Mouse (Mus musculus): ENCODE results near the gene Gm17190. TPM values are rescaled to one million over a fixed set of nuclear protein-coding genes. Genes with fewer than 3 reads are reported as not detected.
"Not testable (repeated sequence)": the region's sequence is repeated elsewhere in the genome, so short reads cannot be mapped to it uniquely, and the experiment has no call there.

The Gm17190 gene
- polyA plus RNA-seq (2021): 0.06 TPM

- DNase-seq (ENCODE audit: low read depth, low spot score); CTCF ChIA-PET; ATAC-seq; POLR2A ChIA-PET; in situ Hi-C loops (cut with MboI; ENCODE audit: low pct_unique_long_range_greater_than_20kb): not testable (repeated sequence)
- H3K27me3 ChIP-seq: peaks cover 15% of the 10 kb centered on the region
Observed at GRCm38 (mm10) chr13:96081754-96082153, at the start of gene Gm17190. Gene Gm17190, plus strand, starts transcription at chr13:96082054.

- H3K27me3 ChIP-seq: no peaks in the 10 kb centered on the region
- ChIA-PET POLR2A (no interaction called here), CTCF (no interaction called here)
- in situ Hi-C loops (cut with MboI; ENCODE audit: low pct_unique_long_range_greater_than_20kb): loop anchor here (25.0 kb wide), 1 partner anchor 548 kb away; no protein-coding TSS in a partner anchor
- ATAC-seq (no peak), DNase-seq (ENCODE audit: low read depth, low spot score) (no peak)
- no peak for TF ChIP-seq CTCF (IDR thresholded peaks at IDR 0.05)
Observed at GRCm38 (mm10) chr13:96039536-96039935, 42.3 kb upstream of the Gm17190 start.

- H3K27me3 ChIP-seq: no peaks in the 10 kb centered on the region
- in situ Hi-C loops (cut with MboI; ENCODE audit: low pct_unique_long_range_greater_than_20kb): loop anchor here (25.0 kb wide), 1 partner anchor 547 kb away; no protein-coding TSS in a partner anchor
- DNase-seq (ENCODE audit: low read depth, low spot score) (no peak), ATAC-seq (no peak)
- POLR2A ChIA-PET: no interaction called here
- CTCF ChIA-PET: no interaction called here
- TF ChIP-seq CTCF (IDR thresholded peaks at IDR 0.05): no peak
Observed at GRCm38 (mm10) chr13:96040275-96041042, 41.4 kb upstream of the Gm17190 start.

GRCm38 (mm10) chr13:96045396-96045795 is 36.5 kb upstream of the Gm17190 start:
- in situ Hi-C loops (cut with MboI; ENCODE audit: low pct_unique_long_range_greater_than_20kb): loop anchor here (25.0 kb wide), 1 partner anchor 542 kb away; no protein-coding TSS in a partner anchor
- DNase-seq (ENCODE audit: low read depth, low spot score): no peak
- TF ChIP-seq CTCF (IDR thresholded peaks at IDR 0.05): no peak
- ChIA-PET POLR2A (no interaction called here), CTCF (interaction anchor here (1.1 kb wide), 1 partner anchor 12 kb away, joined by 3 read pairs; no protein-coding TSS in a partner anchor)
- peaks cover 5% of the 10 kb centered on the region for H3K27me3 ChIP-seq
- no peak for ATAC-seq

GRCm38 (mm10) chr13:96052755-96053154 is 29.1 kb upstream of the Gm17190 start:
- no peak for ATAC-seq
- POLR2A ChIA-PET: no interaction called here

GRCm38 (mm10) chr13:96073555-96073954 is 8.3 kb upstream of the Gm17190 start:
- no peak for TF ChIP-seq CTCF (IDR thresholded peaks at IDR 0.05)
- no peak for DNase-seq (ENCODE audit: low read depth, low spot score)
- in situ Hi-C loops (cut with MboI; ENCODE audit: low pct_unique_long_range_greater_than_20kb): no loop called here
- H3K27me3 ChIP-seq: peaks cover 10% of the 10 kb centered on the region
- no peak for ATAC-seq
- CTCF ChIA-PET: interaction anchor here (1.5 kb wide), 1 partner anchor 14 kb away, joined by 4 read pairs; no protein-coding TSS in a partner anchor
- POLR2A ChIA-PET: no interaction called here

More at GRCm38 (mm10) chr13:96052755-96053154, 29.1 kb upstream of the Gm17190 start:
- no peak for DNase-seq (ENCODE audit: low read depth, low spot score)
- peaks cover 3% of the 10 kb centered on the region for H3K27me3 ChIP-seq
- in situ Hi-C loops (cut with MboI; ENCODE audit: low pct_unique_long_range_greater_than_20kb): no loop called here
- CTCF ChIA-PET: interaction anchor here (1.1 kb wide), 1 partner anchor 12 kb away, joined by 3 read pairs; no protein-coding TSS in a partner anchor
- TF ChIP-seq CTCF (IDR thresholded peaks at IDR 0.05): no peak

GRCm38 (mm10) chr13:96081276-96081675 is 578 bp upstream of the Gm17190 start, which contains the start of gene Gm20075:
Gene Gm20075, minus strand, starts transcription at chr13:96081376.
- CTCF ChIA-PET; POLR2A ChIA-PET; in situ Hi-C loops (cut with MboI; ENCODE audit: low pct_unique_long_range_greater_than_20kb); ATAC-seq; DNase-seq (ENCODE audit: low read depth, low spot score): not testable (repeated sequence)
- peaks cover 11% of the 10 kb centered on the region for H3K27me3 ChIP-seq

GRCm38 (mm10) chr13:96085581-96086302 is 3.9 kb downstream of the Gm17190 start:
- in situ Hi-C loops (cut with MboI; ENCODE audit: low pct_unique_long_range_greater_than_20kb): no loop called here
- ChIA-PET CTCF (no interaction called here), POLR2A (no interaction called here)
- TF ChIP-seq CTCF (IDR thresholded peaks at IDR 0.05): no peak
- ATAC-seq (no peak), DNase-seq (ENCODE audit: low read depth, low spot score) (no peak)
- peaks cover 16% of the 10 kb centered on the region for H3K27me3 ChIP-seq

- no peak for TF ChIP-seq CTCF (IDR thresholded peaks at IDR 0.05)
- ChIA-PET POLR2A (no interaction called here), CTCF (no interaction called here)
- ATAC-seq (no peak), DNase-seq (ENCODE audit: low read depth, low spot score) (no peak)
- peaks cover 19% of the 10 kb centered on the region for H3K27me3 ChIP-seq
- in situ Hi-C loops (cut with MboI; ENCODE audit: low pct_unique_long_range_greater_than_20kb): no loop called here
Observed at GRCm38 (mm10) chr13:96090929-96091328, 9.1 kb downstream of the Gm17190 start.

GRCm38 (mm10) chr13:96106367-96106766 is 24.5 kb downstream of the Gm17190 start:
- TF ChIP-seq CTCF (IDR thresholded peaks at IDR 0.05): no peak
- H3K27me3 ChIP-seq: peaks cover 33% of the 10 kb centered on the region
- no peak for DNase-seq (ENCODE audit: low read depth, low spot score)
- ChIA-PET CTCF (no interaction called here), POLR2A (no interaction called here)
- in situ Hi-C loops (cut with MboI; ENCODE audit: low pct_unique_long_range_greater_than_20kb): no loop called here
- ATAC-seq: no peak

GRCm38 (mm10) chr13:96110767-96111166 is 28.9 kb downstream of the Gm17190 start:
- no peak for ATAC-seq
- ChIA-PET POLR2A (no interaction called here), CTCF (no interaction called here)
- no peak for DNase-seq (ENCODE audit: low read depth, low spot score)
- H3K27me3 ChIP-seq: peaks cover 30% of the 10 kb centered on the region
- no peak for TF ChIP-seq CTCF (IDR thresholded peaks at IDR 0.05)
- in situ Hi-C loops (cut with MboI; ENCODE audit: low pct_unique_long_range_greater_than_20kb): no loop called here

Measured in Patski (cell line).